Mouse (Mus musculus): ENCODE measurements around the gene Slc22a17.

- TF ChIP-seq GATA1 (IDR thresholded peaks at IDR 0.05; ENCODE audit: borderline replicate concordance, low read length) (no peak), FLI1 (IDR thresholded peaks at IDR 0.05; ENCODE audit: low read length) (no peak)
Measured at GRCm38 (mm10) chr14:54875844-54876538, 36.9 kb downstream of the Slc22a17 start.
